Mouse (Mus musculus) heart, adult 2 months (tissue): ENCODE results near the gene Cdkn2aipnl. TPM values are rescaled to one million over a fixed set of nuclear protein-coding genes. Genes with fewer than 3 reads are reported as not detected.

Experiments used
- DNase-seq, 2 experiments: peaks; one replicate each; pipeline ENCODE4 v3.0.0; 2021
- H3K27ac ChIP-seq: fragments of 200-600 bp; 2 replicates; pipeline ENCODE4 v1.8.1; 2022
- H3K27me3 ChIP-seq: fragments of 200-500 bp; 2 replicates; pipeline ENCODE4 v1.6.1; 2012; ENCODE audit warnings: mild to moderate bottlenecking, low read length, inconsistent platforms, mixed read lengths; ENCODE audit not compliant: control insufficient read depth, insufficient read depth
- H3K36me3 ChIP-seq: fragments of 200-500 bp; 2 replicates; pipeline ENCODE4 v1.6.1; 2012; ENCODE audit warnings: low read length, inconsistent platforms; ENCODE audit not compliant: control insufficient read depth, insufficient read depth
- H3K4me1 ChIP-seq: fragments of 200-500 bp; 2 replicates; pipeline ENCODE4 v1.6.1; 2011; ENCODE audit warnings: low read length; ENCODE audit not compliant: control insufficient read depth, insufficient read depth
- H3K4me3 ChIP-seq: fragments of 200-600 bp; 2 replicates; pipeline ENCODE4 v1.8.1; 2022
- H3K79me2 ChIP-seq: fragments of 200-500 bp; replicated peaks from 2 replicates; pipeline ENCODE4 v1.6.1; 2012; ENCODE audit warnings: mild to moderate bottlenecking, inconsistent platforms, low read length, moderate library complexity, mixed read lengths; ENCODE audit not compliant: control insufficient read depth, insufficient read depth
- H3K9ac ChIP-seq: fragments of 200-500 bp; 2 replicates; pipeline ENCODE4 v1.6.1; 2012; ENCODE audit warnings: low read depth, mild to moderate bottlenecking, control low read depth, inconsistent platforms, low read length, mixed read lengths
- CTCF ChIP-seq: fragments of 200-600 bp; IDR thresholded peaks from 2 replicates; pipeline ENCODE4 v1.8.1; 2022; ENCODE audit warnings: antibody characterized with exemption, mild to moderate bottlenecking, moderate library complexity
- EP300 ChIP-seq: fragments of 200-500 bp; IDR thresholded peaks from 2 replicates; pipeline ENCODE4 v1.6.1; 2011; ENCODE audit warnings: low read depth, low read length, control low read depth; ENCODE audit not compliant: insufficient read depth
- POLR2A ChIP-seq: fragments of 200-500 bp; IDR thresholded peaks from 2 replicates; pipeline ENCODE4 v1.6.1; 2011; ENCODE audit warnings: mild to moderate bottlenecking, low read depth, low read length, control low read depth; ENCODE audit not compliant: insufficient read depth
- WGBS: fragments of 180-500 bp; shearing (Covaris S2); methylation state at CpG from one replicate; pipeline ENCODE4 v1.1.7; 2018; 5-methylcytosine and 5-hydroxymethylcytosine counted together
- intact Hi-C: fragments of 180-260 bp; cut with DNase I; formaldehyde crosslinking; loops from one replicate; pipeline ENCODE4 v1.15.1; 2025
- polyA plus RNA-seq: library from polyadenylated mRNA; depleted of rRNA; stranded (reverse); fragments of >200 nt; gene quantifications from 2 replicates; pipeline ENCODE4 v1.2.3, GENCODE M21; 2012
- total RNA-seq, 2 experiments: library from RNA; stranded (reverse); gene quantifications; 2 replicates each; pipeline ENCODE4 v1.2.3; 2021

The Cdkn2aipnl gene
- total and polyA plus RNA-seq, 3 experiments: 8.4 to 10.8 (median 10.2) TPM

GRCm38 (mm10) chr11:51960967-51961471 lies 6.4 kb upstream of the Cdkn2aipnl start:
- Histone ChIP-seq H3K4me3 (no peak overlapping the region), H3K9ac (no peak overlapping the region), H3K4me1 (no peaks in the 10 kb centered on the region), H3K79me2 (no peaks in the 10 kb centered on the region), H3K27ac (no peak overlapping the region), H3K36me3 (no peaks in the 10 kb centered on the region), H3K27me3 (no peaks in the 10 kb centered on the region)
- TF ChIP-seq POLR2A (no peak), CTCF (peak; percentile 37)
- peak in 1 of 2 experiments; percentile 30 for DNase-seq
- intact Hi-C loops: no loop called here
- 54% methylated on average over 11 of the region's 11 CpGs for WGBS

GRCm38 (mm10) chr11:51961761-51962160 lies 5.7 kb upstream of the Cdkn2aipnl start:
- no peak overlapping the region for H3K4me3 ChIP-seq
- intact Hi-C loops: no loop called here
- 94% methylated on average over 8 of the region's 8 CpGs for WGBS
- TF ChIP-seq POLR2A: no peak
- TF ChIP-seq EP300: no peak
- TF ChIP-seq CTCF: no peak
- H3K79me2 ChIP-seq: no peaks in the 10 kb centered on the region
- H3K4me1 ChIP-seq: no peaks in the 10 kb centered on the region
- no peaks in the 10 kb centered on the region for H3K27me3 ChIP-seq
- no peak for DNase-seq
- no peaks in the 10 kb centered on the region for H3K36me3 ChIP-seq
- no peak overlapping the region for H3K9ac ChIP-seq
- H3K27ac ChIP-seq: no peak overlapping the region

GRCm38 (mm10) chr11:51962277-51962676 lies 5.2 kb upstream of the Cdkn2aipnl start:
- no peak for DNase-seq
- WGBS: 88% methylated on average over 7 of the region's 7 CpGs
- TF ChIP-seq POLR2A (no peak), EP300 (no peak), CTCF (no peak)
- H3K4me3 ChIP-seq: no peak overlapping the region
- no peaks in the 10 kb centered on the region for H3K79me2 ChIP-seq
- no peaks in the 10 kb centered on the region for H3K4me1 ChIP-seq
- H3K27me3 ChIP-seq: no peaks in the 10 kb centered on the region
- H3K36me3 ChIP-seq: no peaks in the 10 kb centered on the region
- H3K27ac ChIP-seq: no peak overlapping the region
- H3K9ac ChIP-seq: no peak overlapping the region
- intact Hi-C loops: no loop called here

GRCm38 (mm10) chr11:51966651-51967050 lies 810 bp upstream of the Cdkn2aipnl start:
- intact Hi-C loops: loop anchor here (1.0 to 2.0 kb wide), 4 partner anchors 34 to 146 kb away; partner anchors contain the start of gene Ube2b
- 80% methylated on average over 5 of the region's 5 CpGs for WGBS
- peaks cover 2% of the 10 kb centered on the region for H3K4me1 ChIP-seq
- no peaks in the 10 kb centered on the region for H3K79me2 ChIP-seq
- no peak overlapping the region for H3K9ac ChIP-seq
- no peak overlapping the region for H3K4me3 ChIP-seq
- no peaks in the 10 kb centered on the region for H3K27me3 ChIP-seq
- no peaks in the 10 kb centered on the region for H3K36me3 ChIP-seq
- no peak for DNase-seq
- TF ChIP-seq CTCF (no peak), EP300 (no peak), POLR2A (no peak)
- no peak overlapping the region for H3K27ac ChIP-seq

GRCm38 (mm10) chr11:51968896-51969295 lies 1.4 kb downstream of the Cdkn2aipnl start:
- intact Hi-C loops: no loop called here
- no peak overlapping the region for H3K27ac ChIP-seq
- DNase-seq: no peak
- H3K4me1 ChIP-seq: peaks cover 2% of the 10 kb centered on the region
- H3K4me3 ChIP-seq: no peak overlapping the region
- no peak for TF ChIP-seq CTCF
- TF ChIP-seq EP300: no peak
- no peak for TF ChIP-seq POLR2A
- 85% methylated on average over 9 of the region's 9 CpGs for WGBS
- no peaks in the 10 kb centered on the region for H3K27me3 ChIP-seq
- H3K9ac ChIP-seq: no peak overlapping the region
- no peaks in the 10 kb centered on the region for H3K79me2 ChIP-seq
- H3K36me3 ChIP-seq: no peaks in the 10 kb centered on the region

- H3K9ac ChIP-seq: no peak overlapping the region
- TF ChIP-seq EP300: no peak
- no peak for TF ChIP-seq POLR2A
- TF ChIP-seq CTCF: no peak
- no peak overlapping the region for H3K27ac ChIP-seq
- H3K4me1 ChIP-seq: peaks cover 2% of the 10 kb centered on the region
- intact Hi-C loops: no loop called here
- H3K27me3 ChIP-seq: no peaks in the 10 kb centered on the region
- WGBS: 97% methylated on average over 2 of the region's 2 CpGs
- DNase-seq: no peak
- H3K4me3 ChIP-seq: no peak overlapping the region
- no peaks in the 10 kb centered on the region for H3K36me3 ChIP-seq
- H3K79me2 ChIP-seq: no peaks in the 10 kb centered on the region
These were observed 2.0 kb downstream of the Cdkn2aipnl start for GRCm38 (mm10) chr11:51969511-51969910.
